Mouse (Mus musculus) urinary bladder, adult 18-20 months (tissue): ENCODE measurements around the gene Tnfrsf1a.
A peak's percentile ranks its signal among the peaks of the same experiment; 100 is the strongest.

ENCODE experiments used
- DNase-seq, 2 experiments: peaks; one replicate each; pipeline ENCODE4 v3.0.0; 2022; ENCODE audit warnings: low spot score in 2 of 2, mixed read lengths in 2 of 2

Tnfrsf1a gene

GRCm38 (mm10) chr6:125323547-125323946 is 25.6 kb upstream of the Tnfrsf1a start:
- no peak for DNase-seq

- no peak for DNase-seq
Observed at GRCm38 (mm10) chr6:125325337-125325736, 23.8 kb upstream of the Tnfrsf1a start.

GRCm38 (mm10) chr6:125328243-125328642 is 20.9 kb upstream of the Tnfrsf1a start:
- no peak for DNase-seq

- peak; percentile 92 for DNase-seq
Observed at GRCm38 (mm10) chr6:125330626-125331326, 18.4 kb upstream of the Tnfrsf1a start.

GRCm38 (mm10) chr6:125333112-125333899 is 15.9 kb upstream of the Tnfrsf1a start:
- no peak for DNase-seq

GRCm38 (mm10) chr6:125334356-125334755 is 14.8 kb upstream of the Tnfrsf1a start:
- DNase-seq: no peak

GRCm38 (mm10) chr6:125338791-125339660 is 10.1 kb upstream of the Tnfrsf1a start:
- no peak for DNase-seq

GRCm38 (mm10) chr6:125340244-125340643 is 8.9 kb upstream of the Tnfrsf1a start:
- DNase-seq: no peak

- DNase-seq: no peak
Observed at GRCm38 (mm10) chr6:125342198-125342597, 7.0 kb upstream of the Tnfrsf1a start.

- peak in 1 of 2 experiments; percentile 60 for DNase-seq
Observed at GRCm38 (mm10) chr6:125344084-125344483, 5.1 kb upstream of the Tnfrsf1a start.

GRCm38 (mm10) chr6:125344866-125345265 is 4.3 kb upstream of the Tnfrsf1a start:
- no peak for DNase-seq

GRCm38 (mm10) chr6:125345625-125346024 is 3.5 kb upstream of the Tnfrsf1a start:
- DNase-seq: no peak

GRCm38 (mm10) chr6:125346029-125346428 is 3.1 kb upstream of the Tnfrsf1a start:
- no peak for DNase-seq

GRCm38 (mm10) chr6:125349575-125350230 is 541 bp downstream of the Tnfrsf1a start:
- DNase-seq: peak in 1 of 2 experiments; percentile 77

GRCm38 (mm10) chr6:125350231-125350994 is 1.3 kb downstream of the Tnfrsf1a start:
- DNase-seq: no peak

GRCm38 (mm10) chr6:125350995-125351324 is 1.8 kb downstream of the Tnfrsf1a start:
- DNase-seq: no peak

- no peak for DNase-seq
Observed at GRCm38 (mm10) chr6:125351368-125352045, 2.3 kb downstream of the Tnfrsf1a start.

GRCm38 (mm10) chr6:125352046-125352384 is 2.9 kb downstream of the Tnfrsf1a start:
- DNase-seq: no peak

GRCm38 (mm10) chr6:125352811-125353210 is 3.6 kb downstream of the Tnfrsf1a start:
- DNase-seq: no peak

GRCm38 (mm10) chr6:125353221-125353620 is 4.1 kb downstream of the Tnfrsf1a start:
- DNase-seq: no peak
